Mouse (Mus musculus) cerebellum, adult 18-20 months (tissue): ENCODE data around the gene Smg7.

Experiments used
- DNase-seq, 2 experiments: peaks; one replicate each; pipeline ENCODE4 v3.0.0; 2021

The Smg7 gene

GRCm38 (mm10) chr1:152807619-152808391, 94.6 kb downstream of the Smg7 start:
- DNase-seq = no peak

DNA sequence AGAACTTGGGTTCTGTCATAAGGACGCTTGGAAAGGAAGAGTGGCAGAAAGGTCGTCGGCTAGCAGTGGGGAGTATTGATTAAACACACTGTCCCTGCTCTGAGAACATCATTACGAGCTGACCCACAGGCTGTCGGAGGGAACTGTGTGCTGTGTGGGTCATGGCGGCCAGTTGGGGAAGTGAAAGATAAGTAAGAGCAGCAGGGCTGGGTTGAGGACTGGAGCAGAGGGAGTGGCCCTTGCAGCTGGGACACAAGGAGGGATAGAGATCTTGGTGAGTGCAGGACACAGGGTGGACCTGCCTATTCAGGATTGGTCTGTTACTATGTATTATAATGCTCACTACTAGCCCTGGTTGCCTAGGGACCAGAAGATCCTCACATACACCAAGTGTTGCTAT, 97.5 kb downstream of the Smg7 start:
- DNase-seq = no peak

- DNase-seq = no peak
Observed at GRCm38 (mm10) chr1:152800633-152801176, 101.7 kb downstream of the Smg7 start.

DNA sequence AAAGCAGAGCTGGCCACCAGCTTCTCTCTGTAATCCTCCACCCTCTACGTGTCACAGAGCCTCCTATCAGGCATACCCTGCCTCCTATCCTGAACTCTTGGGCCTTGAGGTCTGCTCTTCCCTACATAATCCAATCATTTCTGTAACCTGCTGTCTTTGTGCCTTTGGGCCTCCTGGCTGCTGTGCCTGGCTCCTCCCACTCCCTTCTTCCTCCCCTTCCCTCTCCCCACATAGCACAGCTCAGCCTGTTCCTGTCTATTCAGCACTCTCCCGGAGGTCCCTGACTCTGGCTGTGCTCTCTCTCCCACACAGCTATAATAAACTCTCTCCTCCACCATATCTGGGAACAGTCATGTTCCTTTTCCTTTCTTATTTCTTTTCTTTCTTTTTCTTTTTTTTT, 102.5 kb downstream of the Smg7 start, which contains the start of gene Ncf2:
TSS of gene Ncf2 (plus strand) at position 298 of the 400 bp plus-strand sequence.
- no peak for DNase-seq

- no peak for DNase-seq
Observed at GRCm38 (mm10) chr1:152798125-152798524, 104.3 kb downstream of the Smg7 start.

- DNase-seq = no peak
Observed at GRCm38 (mm10) chr1:152796683-152797263, 105.7 kb downstream of the Smg7 start.

DNA sequence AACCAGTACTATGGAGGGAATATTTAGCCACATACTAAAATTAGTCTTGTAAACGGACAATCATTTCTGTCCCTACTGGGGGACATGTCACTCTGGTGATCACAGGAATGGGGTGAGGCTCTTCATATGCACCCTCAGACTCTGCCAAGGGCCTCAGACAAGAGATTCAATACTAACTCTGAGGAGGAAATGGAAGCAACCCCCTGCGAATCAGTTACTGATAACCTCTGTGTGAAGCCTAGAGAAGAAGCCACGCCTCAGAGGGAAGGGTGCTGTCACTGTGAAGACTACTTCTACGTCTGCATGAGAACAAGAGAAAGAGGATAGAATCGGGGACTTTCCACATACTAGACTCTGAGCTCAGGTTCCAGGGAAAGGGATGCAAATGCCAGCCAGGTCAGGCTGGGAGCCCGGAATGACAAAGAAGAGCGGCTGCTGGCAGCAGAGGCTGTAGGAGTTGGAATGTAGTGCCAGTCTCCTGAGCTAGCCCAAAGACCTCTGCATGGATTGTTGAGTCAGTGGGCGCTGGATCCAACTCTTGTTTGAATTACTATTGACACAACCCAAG, 106.7 kb downstream of the Smg7 start:
- no peak for DNase-seq

- no peak for DNase-seq
Observed at GRCm38 (mm10) chr1:152793495-152794130, 108.8 kb downstream of the Smg7 start.

DNA sequence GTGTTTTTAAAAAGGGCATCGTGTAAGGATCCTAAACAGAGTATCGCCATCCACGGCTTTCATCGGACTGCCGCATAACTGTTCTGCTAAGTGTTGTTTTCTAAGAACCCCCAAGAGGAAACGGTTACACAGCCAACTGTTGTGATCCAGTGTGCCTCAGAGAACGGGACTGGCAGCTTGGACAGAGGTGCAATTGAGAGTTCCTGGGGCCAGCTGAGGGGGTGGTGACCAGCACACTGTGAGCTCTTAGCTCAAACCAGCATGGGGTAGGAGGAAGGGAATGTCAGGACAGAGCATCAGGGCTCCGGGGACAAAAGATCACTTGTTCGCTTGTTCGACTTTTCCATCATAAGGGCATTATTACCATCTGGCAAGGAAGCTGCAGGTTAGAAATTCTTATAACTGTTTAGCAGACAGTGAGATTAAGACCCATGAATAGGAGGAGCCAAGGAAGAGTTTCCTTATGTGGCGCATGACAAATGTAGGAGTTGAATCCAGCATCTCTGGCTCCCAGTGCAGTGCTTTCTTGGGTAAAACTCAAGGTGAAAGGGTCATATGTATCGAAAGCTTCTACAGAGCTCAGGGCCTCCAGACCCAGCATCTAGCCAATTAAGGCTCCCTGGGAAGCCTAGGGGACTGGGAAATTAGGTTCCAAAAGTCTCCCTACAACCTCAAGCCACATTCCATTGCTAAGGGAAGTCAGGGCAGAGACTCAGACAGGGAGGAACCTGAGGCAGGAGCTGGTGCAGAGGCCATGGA, 109.5 kb downstream of the Smg7 start:
- peak; percentile 11 to 22 for DNase-seq

- no peak for DNase-seq
Observed at GRCm38 (mm10) chr1:152791269-152791668, 111.2 kb downstream of the Smg7 start.

- DNase-seq = no peak
Observed at GRCm38 (mm10) chr1:152790821-152791220, 111.6 kb downstream of the Smg7 start.

DNA sequence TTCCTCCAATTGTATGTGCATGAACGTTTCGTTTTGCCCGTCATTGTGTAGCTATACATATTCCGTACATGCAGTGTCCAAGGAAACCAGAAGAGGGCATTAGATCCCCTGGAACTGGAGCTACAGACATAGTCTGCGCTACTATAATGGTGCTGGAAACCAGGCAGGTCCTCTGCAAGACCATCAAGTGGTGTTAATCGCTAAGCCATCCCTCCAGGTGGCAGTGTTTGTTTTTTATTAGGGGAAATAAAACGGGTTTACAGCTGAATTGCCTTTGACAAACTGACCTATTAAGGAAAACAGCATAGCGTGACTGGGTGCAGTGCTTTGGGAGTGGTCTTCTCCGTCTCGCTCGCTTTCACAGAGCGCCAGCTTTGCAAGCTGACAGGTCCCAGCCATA, 112.2 kb downstream of the Smg7 start:
- peak in 1 of 2 experiments; percentile 16 for DNase-seq

GRCm38 (mm10) chr1:152788121-152788660, 114.3 kb downstream of the Smg7 start:
- DNase-seq = no peak
